Mouse (Mus musculus): Measurements from ENCODE around the gene Sema5a.

Sema5a gene

DNA sequence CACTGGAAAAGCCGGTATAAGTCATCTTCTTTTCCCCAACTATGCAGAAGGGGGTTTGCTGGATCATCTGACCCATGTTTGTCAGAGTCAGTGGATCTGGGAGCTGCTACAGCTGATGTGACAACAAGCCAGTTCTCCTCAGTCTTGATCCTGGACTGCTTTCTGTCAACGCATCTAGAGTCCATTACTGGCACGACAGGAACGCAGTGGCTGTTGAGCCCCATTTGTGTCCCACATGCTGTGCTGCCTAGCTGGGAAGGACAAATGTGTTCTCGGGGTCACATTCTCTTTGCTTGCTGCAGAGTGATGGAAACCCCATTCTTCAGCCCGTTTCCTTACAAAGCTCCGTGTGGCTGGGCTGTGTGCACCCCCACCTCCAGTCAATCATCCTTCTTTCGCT, 12.7 kb downstream of the Sema5a start:
- DNase-seq: no peak

- DNase-seq: peak; percentile 75
These were observed 13.3 kb downstream of the Sema5a start for GRCm38 (mm10) chr15:32257886-32258319.

GRCm38 (mm10) chr15:32259362-32260096, 14.9 kb downstream of the Sema5a start:
- DNase-seq: no peak

DNA sequence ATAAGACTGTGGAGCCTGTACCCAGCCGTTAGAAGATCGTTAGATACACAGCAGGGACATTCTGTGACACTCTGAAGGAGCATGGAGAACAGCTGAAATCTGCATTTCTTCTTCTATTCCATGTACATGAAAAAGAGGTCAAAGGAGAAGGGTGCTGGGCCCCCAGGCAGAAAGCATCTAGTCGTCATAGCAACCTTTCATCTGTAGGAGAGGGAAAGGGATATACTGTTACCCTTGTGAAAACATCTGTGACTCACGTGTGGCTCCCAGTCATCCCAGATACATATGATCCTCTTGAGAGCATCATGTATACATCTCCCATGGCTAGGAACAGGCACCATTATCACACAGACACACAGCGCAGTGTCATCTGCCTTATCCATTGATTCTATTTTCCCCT, 16.3 kb downstream of the Sema5a start:
- no peak for DNase-seq

DNA sequence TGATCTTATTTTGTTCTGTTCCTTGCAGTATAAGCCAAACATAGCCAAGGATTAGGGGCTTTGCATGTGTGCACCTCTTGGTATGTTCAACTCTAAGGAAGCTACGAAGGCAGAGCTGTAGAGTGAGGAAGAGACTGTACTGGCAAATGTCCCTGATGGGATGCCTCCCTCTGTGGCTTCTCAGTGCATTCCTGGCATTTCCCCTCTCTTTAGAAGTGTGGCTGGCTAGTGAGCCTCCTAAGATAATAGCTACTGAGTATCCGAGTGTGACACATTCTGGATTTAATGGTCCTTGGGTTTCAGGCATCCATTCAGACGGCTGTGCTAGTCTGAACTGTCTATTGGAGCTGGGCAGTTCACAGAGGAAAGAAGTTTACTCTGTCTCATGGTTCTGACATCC, 19.0 kb downstream of the Sema5a start:
- DNase-seq: no peak

- no peak for DNase-seq
These were observed 20.3 kb downstream of the Sema5a start for GRCm38 (mm10) chr15:32264822-32265377.

DNA sequence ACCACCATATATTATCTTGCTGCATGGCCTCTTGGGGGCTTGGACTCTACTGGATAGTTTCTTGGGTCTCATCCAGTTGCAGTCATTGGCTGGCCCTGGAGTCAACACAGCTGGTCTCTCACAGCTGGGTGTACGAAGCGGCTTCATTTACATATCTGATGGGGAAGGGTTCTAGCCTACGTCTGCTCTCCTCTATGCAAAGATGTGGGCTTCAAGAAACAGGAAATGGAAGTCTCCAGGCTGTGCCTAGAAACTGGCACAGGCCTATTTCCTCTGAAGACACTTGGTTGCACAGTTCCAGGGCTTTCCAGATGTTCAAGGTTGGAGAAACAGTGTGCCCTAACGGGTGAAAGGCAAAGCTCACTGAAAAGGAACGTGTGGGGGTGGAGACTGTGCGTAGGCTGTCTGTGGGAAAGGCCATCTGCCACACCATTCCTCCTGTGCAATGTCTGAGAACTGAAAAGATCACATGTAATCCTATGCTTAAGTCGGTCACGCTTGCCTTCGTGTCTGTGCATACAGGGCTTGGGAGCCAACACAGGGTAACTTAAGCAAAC, 20.8 kb downstream of the Sema5a start:
- peak; percentile 50 for DNase-seq

DNA sequence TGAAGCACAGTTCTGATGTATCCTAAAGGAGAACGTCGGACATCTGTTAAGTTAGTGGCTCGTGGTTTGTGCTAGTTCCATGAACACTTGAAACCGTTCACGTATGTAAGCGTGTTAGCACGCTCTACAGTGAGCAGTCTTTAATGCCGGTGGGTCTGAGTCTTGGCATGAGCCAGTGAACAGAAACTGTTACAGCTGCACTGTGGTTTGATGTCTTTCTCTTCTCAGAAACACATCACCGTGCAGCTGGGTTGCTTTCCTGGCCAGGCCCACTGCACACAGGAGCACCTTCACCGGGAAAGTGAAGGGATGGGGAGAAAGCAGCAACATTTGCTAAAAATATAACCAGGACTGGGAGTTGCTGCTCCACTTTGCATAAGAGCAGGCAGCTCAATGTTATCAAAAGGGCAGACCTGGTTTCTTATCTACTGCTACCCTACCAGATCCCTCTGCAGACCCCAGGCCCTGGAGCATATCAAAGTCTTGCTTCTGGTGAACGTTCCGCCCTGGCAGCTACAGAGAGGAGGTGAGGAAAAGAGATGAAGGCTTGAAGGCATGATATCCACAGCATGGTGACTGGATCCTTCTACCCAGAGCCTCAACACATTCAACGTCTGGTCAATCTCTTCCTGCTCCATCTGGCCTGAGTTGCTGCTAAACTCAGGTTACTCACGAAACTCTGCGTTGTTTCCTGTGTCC, 21.7 kb downstream of the Sema5a start:
- no peak for DNase-seq

- DNase-seq: no peak
These were observed 25.5 kb downstream of the Sema5a start for GRCm38 (mm10) chr15:32270106-32270505.

DNA sequence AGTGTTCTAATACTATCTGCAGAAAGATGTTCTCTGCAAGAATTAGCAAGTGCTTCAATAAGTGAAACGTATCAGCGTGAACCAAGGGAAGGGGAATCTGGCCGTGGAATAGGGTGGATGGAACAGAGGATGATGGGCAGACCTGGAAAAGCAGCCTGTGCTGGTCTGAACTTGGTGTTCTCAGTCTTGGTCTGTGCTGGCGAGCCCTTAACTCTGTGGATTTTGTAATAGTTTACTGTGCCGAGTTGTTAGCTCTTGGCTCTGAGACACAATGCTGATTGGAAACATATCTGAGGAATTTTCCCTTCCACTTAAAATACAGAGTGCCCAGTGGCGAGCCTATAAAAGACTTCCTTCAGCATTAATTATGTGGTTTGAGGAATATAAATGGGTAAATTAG, 29.3 kb downstream of the Sema5a start:
- no peak for DNase-seq

GRCm38 (mm10) chr15:32275020-32275419, 30.4 kb downstream of the Sema5a start:
- no peak for DNase-seq

GRCm38 (mm10) chr15:32278600-32278999, 34.0 kb downstream of the Sema5a start:
- peak; percentile 64 for DNase-seq

DNA sequence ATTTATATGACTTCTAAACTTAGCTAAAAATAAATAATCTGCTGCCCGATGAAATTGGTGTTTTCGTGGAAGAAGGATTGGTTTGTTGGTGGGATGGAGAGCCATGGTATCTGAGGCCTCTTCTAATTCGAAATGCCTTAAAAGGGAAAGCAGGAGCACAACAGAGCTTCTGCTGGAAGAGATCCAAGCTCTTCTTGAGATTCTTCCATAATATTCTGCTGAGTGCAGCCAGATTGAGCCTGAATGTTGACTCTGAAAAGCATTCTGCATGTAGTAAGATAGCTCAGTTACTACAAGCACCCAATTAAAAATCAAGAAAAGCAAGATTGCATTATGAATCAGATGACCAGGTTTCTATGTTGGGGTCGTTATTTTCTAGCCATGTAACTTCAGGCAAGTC, 36.8 kb downstream of the Sema5a start:
- DNase-seq: peak; percentile 17

- no peak for DNase-seq
These were observed 40.1 kb downstream of the Sema5a start for GRCm38 (mm10) chr15:32284688-32285087.

DNA sequence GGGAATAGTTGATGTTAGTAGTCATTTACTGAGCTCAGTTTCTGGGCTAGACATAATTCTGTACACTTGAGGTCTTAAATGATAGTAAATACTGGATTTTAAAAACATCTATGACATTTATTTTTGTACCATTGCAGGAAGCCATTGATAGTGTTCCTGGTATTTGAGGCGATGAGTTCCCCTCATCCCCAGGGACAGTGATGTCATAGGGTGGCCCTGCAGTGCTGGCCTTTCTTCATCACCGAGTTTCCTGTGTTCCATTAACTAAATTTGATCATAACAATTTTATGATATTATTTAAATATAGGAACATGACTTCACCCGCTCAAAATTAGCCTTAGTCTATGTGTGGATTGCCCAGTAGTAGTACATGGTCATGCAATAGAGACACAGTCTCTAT, 41.7 kb downstream of the Sema5a start:
- no peak for DNase-seq

- DNase-seq: no peak
These were observed 43.9 kb downstream of the Sema5a start for GRCm38 (mm10) chr15:32288480-32288879.

DNA sequence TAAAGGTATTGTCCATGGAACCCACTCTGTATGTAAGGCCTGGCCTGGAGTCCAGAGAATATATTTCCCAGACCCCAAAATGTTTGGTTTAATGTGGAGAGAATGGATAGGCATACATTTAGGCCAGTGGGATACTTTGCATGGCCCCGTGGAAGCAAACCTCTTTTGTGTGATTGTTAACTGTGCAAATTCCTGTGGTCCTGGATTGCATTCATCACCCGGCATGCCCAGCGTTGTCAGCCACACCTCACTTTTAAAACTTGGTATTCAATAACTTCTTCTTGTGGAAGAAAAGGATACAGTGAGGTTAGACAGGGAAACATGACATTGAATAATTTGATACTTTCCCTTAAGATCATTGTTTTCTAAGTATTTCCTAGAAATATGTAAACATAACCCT, 46.4 kb downstream of the Sema5a start:
- no peak for DNase-seq

DNA sequence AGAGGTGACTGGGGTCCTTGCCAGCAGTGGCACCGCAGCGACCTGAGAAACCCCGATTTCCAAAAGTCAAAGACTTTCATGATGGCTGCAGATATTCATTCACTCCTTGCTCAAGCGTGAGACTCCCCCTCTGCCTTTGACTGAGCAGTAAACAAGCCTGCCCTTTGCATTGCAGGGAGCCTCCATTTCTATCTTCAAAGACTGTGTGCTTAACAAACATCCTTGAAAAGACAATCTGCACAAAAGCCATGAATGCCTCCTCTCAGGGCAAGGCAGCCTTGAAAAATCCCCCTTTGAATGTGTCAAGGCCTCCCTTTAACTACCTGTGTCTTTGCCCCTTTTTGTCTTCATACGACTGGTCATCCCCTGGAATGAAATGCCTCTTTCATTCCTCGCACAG, 51.9 kb downstream of the Sema5a start:
- no peak for DNase-seq

- DNase-seq: no peak
These were observed 52.7 kb downstream of the Sema5a start for GRCm38 (mm10) chr15:32297266-32297665.

DNA sequence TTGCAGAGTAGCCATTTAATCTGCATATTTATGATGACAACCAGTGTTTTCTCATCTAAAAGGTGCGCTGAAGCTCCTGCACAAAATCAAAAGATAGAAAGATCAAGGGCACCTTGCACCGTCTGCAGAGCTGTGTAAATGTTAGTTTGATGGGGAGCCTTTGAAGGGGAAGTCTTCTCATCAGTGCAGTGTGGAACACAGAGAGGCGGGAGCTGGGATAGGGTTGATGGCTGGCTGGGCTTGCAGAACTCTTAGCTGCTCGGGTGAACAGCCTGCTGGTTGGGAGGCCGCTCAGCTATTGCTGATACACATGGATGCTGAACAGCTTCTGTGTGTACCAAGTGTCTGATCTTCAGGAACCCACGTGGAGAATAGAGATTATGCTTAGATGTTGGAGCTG, 53.9 kb downstream of the Sema5a start:
- no peak for DNase-seq

DNA sequence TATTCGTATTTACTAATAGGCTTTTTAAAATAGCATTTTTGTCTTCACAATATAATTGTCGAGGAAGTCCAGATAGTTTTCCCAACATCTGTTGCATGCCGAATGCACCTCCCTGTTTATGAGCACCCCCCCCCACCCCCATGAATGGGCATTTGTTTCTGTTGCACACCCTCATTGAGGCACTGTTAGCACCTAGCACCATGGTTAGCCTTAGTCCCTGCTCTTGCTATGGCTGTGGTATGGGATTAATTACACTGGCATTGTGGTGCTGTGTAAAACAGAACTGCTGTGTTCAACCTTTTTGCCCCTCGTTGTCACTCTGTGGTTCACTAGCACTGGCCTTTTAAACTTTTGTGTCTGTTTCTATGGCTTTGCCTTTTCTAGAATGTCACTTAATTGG, 56.4 kb downstream of the Sema5a start:
- DNase-seq: no peak

GRCm38 (mm10) chr15:32306557-32307243, 62.1 kb downstream of the Sema5a start:
- no peak for DNase-seq

DNA sequence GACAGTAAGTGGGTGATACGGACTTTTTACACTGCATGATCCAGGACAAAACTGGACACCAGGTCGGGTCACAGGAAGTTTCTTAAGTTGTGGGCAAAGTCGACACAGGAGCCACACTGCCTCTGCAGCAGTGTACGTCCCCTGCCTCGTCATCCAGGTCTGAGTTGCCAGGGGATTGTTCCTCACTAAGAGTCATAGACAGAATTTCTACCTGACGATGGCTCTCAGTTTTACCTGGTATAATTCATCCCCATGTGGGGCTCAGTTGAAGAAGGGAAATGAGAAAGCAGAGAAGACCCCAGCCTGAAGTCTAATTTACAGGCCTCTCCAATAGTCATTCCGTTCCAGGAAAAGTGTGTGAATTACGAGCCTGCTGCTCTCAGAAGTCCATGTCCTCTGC, 66.2 kb downstream of the Sema5a start:
- no peak for DNase-seq
